Mouse (Mus musculus): ENCODE results near the gene Atg4a-ps. TPM values are rescaled to one million over a fixed set of nuclear protein-coding genes. Genes with fewer than 3 reads are reported as not detected.

Gene Atg4a-ps
- polyA plus RNA-seq, 1 experiment from 2014 or later = not detected

DNA sequence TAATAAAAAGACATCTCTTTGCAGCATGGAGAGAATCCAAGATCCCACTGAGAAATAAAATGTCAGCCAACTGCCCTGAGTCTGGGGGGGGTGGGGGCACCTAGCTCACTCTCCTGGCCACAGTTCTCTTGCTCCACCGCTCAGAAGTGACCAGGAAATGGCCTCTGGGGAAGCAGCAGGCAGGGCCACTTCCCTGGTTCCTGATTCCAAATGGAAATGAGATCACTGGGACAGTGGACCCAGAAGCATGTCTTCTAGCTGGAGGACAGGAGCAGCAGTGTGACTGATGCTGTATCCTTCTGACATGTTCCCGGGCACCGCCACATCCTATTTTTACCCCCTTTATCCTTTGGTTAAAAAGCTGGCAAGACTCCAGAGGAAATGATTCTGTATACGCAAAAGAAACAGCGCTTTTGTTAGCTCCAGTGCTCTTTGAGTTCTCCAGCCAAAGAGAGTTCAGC is 21.2 kb downstream of the Atg4a-ps start:
- 0 out of 2 replicates have a peak, but pooled peaks cover 4% of the 10 kb centered on the region for H3K4me1 ChIP-seq (replicated peaks)
- H3K27ac ChIP-seq = no peak overlapping the region
- no peak overlapping the region for H3K4me3 ChIP-seq (replicated peaks)
- no peak overlapping the region for H3K4me2 ChIP-seq (replicated peaks)
- WGBS = 51% methylated on average over 5 of the region's 5 CpGs
- H3K36me3 ChIP-seq = no peaks in the 10 kb centered on the region
- no peak for ATAC-seq
- H3K27me3 ChIP-seq (replicated peaks) = no peaks in the 10 kb centered on the region
- no peaks in the 10 kb centered on the region for H3K9me3 ChIP-seq
- no peak overlapping the region for H3K9ac ChIP-seq

GRCm38 (mm10) chr3:103623893-103624470 is 21.9 kb downstream of the Atg4a-ps start:
- Histone ChIP-seq H3K4me2 (replicated peaks) (no peak overlapping the region), H3K9me3 (no peaks in the 10 kb centered on the region), H3K4me3 (replicated peaks) (no peak overlapping the region), H3K9ac (no peak overlapping the region), H3K4me1 (replicated peaks) (0 out of 2 replicates have a peak, but pooled peaks cover 4% of the 10 kb centered on the region), H3K36me3 (no peaks in the 10 kb centered on the region), H3K27ac (no peak overlapping the region), H3K27me3 (replicated peaks) (no peaks in the 10 kb centered on the region)
- no peak for ATAC-seq
- WGBS = 87% methylated on average over 10 of the region's 10 CpGs

- no peak overlapping the region for H3K27ac ChIP-seq
- no peaks in the 10 kb centered on the region for H3K9me3 ChIP-seq
- no peak overlapping the region for H3K9ac ChIP-seq
- 0 out of 2 replicates have a peak, but pooled peaks cover 4% of the 10 kb centered on the region for H3K4me1 ChIP-seq (replicated peaks)
- 62% methylated on average over 11 of the region's 11 CpGs for WGBS
- no peaks in the 10 kb centered on the region for H3K27me3 ChIP-seq (replicated peaks)
- no peak for ATAC-seq
- H3K4me2 ChIP-seq (replicated peaks) = no peak overlapping the region
- no peak overlapping the region for H3K4me3 ChIP-seq (replicated peaks)
- H3K36me3 ChIP-seq = no peaks in the 10 kb centered on the region
These were observed 25.8 kb downstream of the Atg4a-ps start for GRCm38 (mm10) chr3:103620101-103620500.

DNA sequence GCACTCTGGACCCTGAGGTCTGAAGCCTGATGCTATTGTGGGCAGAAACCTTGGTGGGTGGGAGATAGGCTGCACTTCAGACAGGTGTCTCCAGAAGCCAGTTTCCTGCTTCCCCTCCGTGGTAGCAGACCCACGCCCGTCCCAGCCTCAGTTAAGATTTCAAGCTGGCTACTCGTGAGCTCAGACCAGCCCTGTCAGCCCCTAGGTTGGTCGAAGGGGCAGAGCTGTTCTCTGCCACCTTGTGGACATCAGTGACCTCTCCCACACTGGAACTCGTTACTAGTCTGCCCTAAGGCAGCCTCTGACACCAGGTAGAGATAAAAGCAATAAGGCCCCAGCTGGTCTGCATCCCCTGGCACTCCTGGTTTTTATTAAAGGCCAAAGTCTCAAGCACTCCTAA is 28.9 kb downstream of the Atg4a-ps start:
- H3K27ac ChIP-seq = no peak overlapping the region
- H3K9me3 ChIP-seq = no peaks in the 10 kb centered on the region
- no peaks in the 10 kb centered on the region for H3K36me3 ChIP-seq
- no peak for ATAC-seq
- 35% methylated on average over 6 of the region's 6 CpGs for WGBS
- no peak overlapping the region for H3K4me3 ChIP-seq (replicated peaks)
- H3K4me1 ChIP-seq (replicated peaks) = no peaks in the 10 kb centered on the region
- no peak overlapping the region for H3K9ac ChIP-seq
- no peaks in the 10 kb centered on the region for H3K27me3 ChIP-seq (replicated peaks)
- H3K4me2 ChIP-seq (replicated peaks) = no peak overlapping the region

DNA sequence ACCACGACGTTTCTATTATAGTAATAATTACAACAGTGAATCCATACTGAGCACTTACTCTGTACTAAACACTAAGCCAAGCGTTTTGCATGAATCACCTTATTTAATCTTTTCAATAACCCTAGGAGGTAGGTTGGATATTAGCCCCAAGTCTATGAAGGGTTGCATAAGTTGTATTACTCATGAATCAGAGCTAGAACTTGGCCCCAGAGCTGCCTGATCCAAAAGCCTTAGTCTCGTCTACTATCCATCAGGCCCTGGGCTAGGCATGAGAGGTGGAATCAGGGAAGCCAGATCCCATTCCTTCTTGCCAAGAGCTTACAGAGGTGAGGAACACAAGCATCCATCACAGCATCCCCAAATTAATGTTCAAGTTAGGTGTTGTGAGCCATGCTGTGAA is 30.2 kb downstream of the Atg4a-ps start:
- 78% methylated on average over 4 of the region's 4 CpGs for WGBS
- no peaks in the 10 kb centered on the region for H3K27me3 ChIP-seq (replicated peaks)
- no peak overlapping the region for H3K4me2 ChIP-seq (replicated peaks)
- H3K36me3 ChIP-seq = no peaks in the 10 kb centered on the region
- H3K4me1 ChIP-seq (replicated peaks) = no peaks in the 10 kb centered on the region
- no peak overlapping the region for H3K9ac ChIP-seq
- no peaks in the 10 kb centered on the region for H3K9me3 ChIP-seq
- H3K4me3 ChIP-seq (replicated peaks) = no peak overlapping the region
- no peak overlapping the region for H3K27ac ChIP-seq
- ATAC-seq = no peak

GRCm38 (mm10) chr3:103612636-103613355 is 33.1 kb downstream of the Atg4a-ps start:
- Histone ChIP-seq H3K9ac (no peak overlapping the region), H3K4me3 (replicated peaks) (no peak overlapping the region), H3K4me2 (replicated peaks) (no peak overlapping the region), H3K36me3 (no peaks in the 10 kb centered on the region), H3K27ac (no peak overlapping the region), H3K9me3 (no peaks in the 10 kb centered on the region), H3K4me1 (replicated peaks) (no peaks in the 10 kb centered on the region), H3K27me3 (replicated peaks) (no peaks in the 10 kb centered on the region)
- 73% methylated on average over 9 of the region's 9 CpGs for WGBS
- no peak for ATAC-seq

- no peak overlapping the region for H3K4me2 ChIP-seq (replicated peaks)
- no peak overlapping the region for H3K27ac ChIP-seq
- H3K4me1 ChIP-seq (replicated peaks) = no peaks in the 10 kb centered on the region
- H3K9ac ChIP-seq = no peak overlapping the region
- no peak overlapping the region for H3K4me3 ChIP-seq (replicated peaks)
- H3K36me3 ChIP-seq = no peaks in the 10 kb centered on the region
- 92% methylated on average over 5 of the region's 5 CpGs for WGBS
- H3K27me3 ChIP-seq (replicated peaks) = no peaks in the 10 kb centered on the region
- H3K9me3 ChIP-seq = no peaks in the 10 kb centered on the region
- no peak for ATAC-seq
These were observed 35.6 kb downstream of the Atg4a-ps start for GRCm38 (mm10) chr3:103610231-103610630.

- H3K4me3 ChIP-seq (replicated peaks) = no peak overlapping the region
- H3K9ac ChIP-seq = no peak overlapping the region
- 81% methylated on average over 13 of the region's 13 CpGs for WGBS
- ATAC-seq = no peak
- no peak overlapping the region for H3K27ac ChIP-seq
- H3K9me3 ChIP-seq = no peaks in the 10 kb centered on the region
- no peak overlapping the region for H3K4me2 ChIP-seq (replicated peaks)
- no peaks in the 10 kb centered on the region for H3K4me1 ChIP-seq (replicated peaks)
- no peaks in the 10 kb centered on the region for H3K27me3 ChIP-seq (replicated peaks)
- H3K36me3 ChIP-seq = no peaks in the 10 kb centered on the region
These were observed 38.9 kb downstream of the Atg4a-ps start for GRCm38 (mm10) chr3:103606660-103607595.

GRCm38 (mm10) chr3:103606045-103606597 is 39.7 kb downstream of the Atg4a-ps start:
- Histone ChIP-seq H3K9me3 (no peaks in the 10 kb centered on the region), H3K9ac (no peak overlapping the region), H3K36me3 (no peaks in the 10 kb centered on the region), H3K27ac (no peak overlapping the region), H3K4me3 (replicated peaks) (no peak overlapping the region), H3K4me2 (replicated peaks) (no peak overlapping the region), H3K27me3 (replicated peaks) (no peaks in the 10 kb centered on the region), H3K4me1 (replicated peaks) (no peaks in the 10 kb centered on the region)
- ATAC-seq = no peak
- WGBS = 84% methylated on average over 6 of the region's 6 CpGs

GRCm38 (mm10) chr3:103601561-103601960 is 44.3 kb downstream of the Atg4a-ps start:
- no peaks in the 10 kb centered on the region for H3K27me3 ChIP-seq (replicated peaks)
- H3K27ac ChIP-seq = no peak overlapping the region
- no peaks in the 10 kb centered on the region for H3K4me1 ChIP-seq (replicated peaks)
- no peaks in the 10 kb centered on the region for H3K9me3 ChIP-seq
- ATAC-seq = no peak
- 85% methylated on average over 1 of the region's 1 CpGs for WGBS
- no peak overlapping the region for H3K4me3 ChIP-seq (replicated peaks)
- H3K36me3 ChIP-seq = no peaks in the 10 kb centered on the region
- H3K4me2 ChIP-seq (replicated peaks) = no peak overlapping the region
- no peak overlapping the region for H3K9ac ChIP-seq

- ATAC-seq = no peak
- no peak overlapping the region for H3K4me2 ChIP-seq (replicated peaks)
- H3K9me3 ChIP-seq = no peaks in the 10 kb centered on the region
- 55% methylated on average over 7 of the region's 7 CpGs for WGBS
- no peaks in the 10 kb centered on the region for H3K27me3 ChIP-seq (replicated peaks)
- H3K4me1 ChIP-seq (replicated peaks) = no peaks in the 10 kb centered on the region
- no peak overlapping the region for H3K27ac ChIP-seq
- H3K9ac ChIP-seq = no peak overlapping the region
- no peaks in the 10 kb centered on the region for H3K36me3 ChIP-seq
- no peak overlapping the region for H3K4me3 ChIP-seq (replicated peaks)
These were observed 44.9 kb downstream of the Atg4a-ps start for GRCm38 (mm10) chr3:103601011-103601410.

- Histone ChIP-seq H3K4me2 (replicated peaks) (no peak overlapping the region), H3K36me3 (no peaks in the 10 kb centered on the region), H3K27me3 (replicated peaks) (no peaks in the 10 kb centered on the region), H3K9ac (no peak overlapping the region), H3K27ac (no peak overlapping the region), H3K4me3 (replicated peaks) (no peak overlapping the region), H3K4me1 (replicated peaks) (no peaks in the 10 kb centered on the region), H3K9me3 (no peaks in the 10 kb centered on the region)
- WGBS = 76% methylated on average over 4 of the region's 4 CpGs
- no peak for ATAC-seq
These were observed 48.3 kb downstream of the Atg4a-ps start for GRCm38 (mm10) chr3:103597586-103597985.

All from intestine, embryonic 15.5 days (tissue).